Mouse (Mus musculus) CH12.LX (cell line): Measurements from ENCODE around the gene Exosc8. TPM values are rescaled to one million over a fixed set of nuclear protein-coding genes. Genes with fewer than 3 reads are reported as not detected.

Experiments
- DNase-seq: peaks from one replicate; pipeline ENCODE4 v3.0.0-alpha.2; 2013; ENCODE audit errors: extremely low read depth
- H3K27ac ChIP-seq: 2 replicates; pipeline ENCODE4 v1.5.1; 2012; ENCODE audit warnings: low read depth, mild to moderate bottlenecking, control low read depth, moderate library complexity; ENCODE audit not compliant: insufficient read depth
- H3K27me3 ChIP-seq: replicated peaks from 2 replicates; pipeline ENCODE3; 2012; ENCODE audit warnings: inconsistent platforms
- H3K36me3 ChIP-seq, 2 experiments: replicated peaks in 1 of 2; 2 replicates each; pipeline versions ENCODE3 to v1.6.1; 2012; ENCODE audit warnings: inconsistent platforms in 1 of 2, low read length in 1 of 2, mild to moderate bottlenecking in 1 of 2, mixed read lengths in 1 of 2, moderate library complexity in 1 of 2; ENCODE audit not compliant: control insufficient read depth in 1 of 2, insufficient read depth in 1 of 2
- H3K4me1 ChIP-seq, 2 experiments: 2 replicates each; pipeline ENCODE4 v1.6.1; 2012; ENCODE audit warnings: inconsistent platforms in 1 of 2, moderate library complexity in 1 of 2; ENCODE audit not compliant: insufficient read depth in 2 of 2, control insufficient read depth in 1 of 2
- H3K4me2 ChIP-seq: 2 replicates; pipeline ENCODE4 v1.6.1; 2012; ENCODE audit warnings: low read depth, mild to moderate bottlenecking, control low read depth; ENCODE audit not compliant: poor library complexity, insufficient read depth, severe bottlenecking
- H3K4me3 ChIP-seq, 3 experiments: fragments of 150-350 bp in 1 of 3; sonication (generic) in 1 of 3; replicated peaks in 1 of 3; 2 replicates each; pipeline versions ENCODE3 to v1.5.1; 2011 to 2012; ENCODE audit warnings: low read depth in 2 of 3, low read length in 2 of 3, mild to moderate bottlenecking in 2 of 3, moderate library complexity in 2 of 3, control low read depth in 1 of 3, improper control_type of control experiment in 1 of 3, inconsistent platforms in 1 of 3, mixed read lengths in 1 of 3; ENCODE audit not compliant: poor library complexity in 1 of 3
- H3K79me2 ChIP-seq: replicated peaks from 2 replicates; pipeline ENCODE4 v1.6.1; 2012; ENCODE audit warnings: mild to moderate bottlenecking, moderate library complexity; ENCODE audit not compliant: control insufficient read depth, poor library complexity, insufficient read depth, severe bottlenecking; ENCODE audit errors: extremely low read depth
- H3K9ac ChIP-seq: 2 replicates; pipeline ENCODE4 v1.6.1; 2012; ENCODE audit warnings: low read depth, mild to moderate bottlenecking, control low read depth, moderate library complexity; ENCODE audit not compliant: insufficient read depth
- H3K9me3 ChIP-seq: replicated peaks from 2 replicates; pipeline ENCODE3; 2012; ENCODE audit warnings: low read length, inconsistent platforms, mixed read lengths
- BHLHE40 ChIP-seq: IDR thresholded peaks from 2 replicates; pipeline ENCODE4 v1.6.1; 2011; ENCODE audit warnings: mild to moderate bottlenecking, low read depth, low read length, improper control_type of control experiment
- CHD1 ChIP-seq: IDR thresholded peaks from 2 replicates; pipeline ENCODE4 v1.6.1; 2012; ENCODE audit warnings: low read depth, low read length, improper control_type of control experiment, inconsistent platforms
- CTCF ChIP-seq, 2 experiments: IDR thresholded peaks in 1 of 2; conservative IDR thresholded peaks in 1 of 2; 2 replicates each; pipeline ENCODE4 v1.5.1; 2011 to 2012; ENCODE audit warnings: low read depth in 2 of 2, low read length in 2 of 2, improper control_type of control experiment in 1 of 2, inconsistent platforms in 1 of 2, mild to moderate bottlenecking in 1 of 2, moderate library complexity in 1 of 2
- ETS1 ChIP-seq: conservative IDR thresholded peaks from 2 replicates; pipeline ENCODE4 v1.6.1; 2012; ENCODE audit warnings: low read depth, mild to moderate bottlenecking, inconsistent platforms, low read length, improper control_type of control experiment, moderate library complexity
- GABPA ChIP-seq: IDR thresholded peaks from 2 replicates; pipeline ENCODE4 v1.6.1; 2012; ENCODE audit warnings: low read depth, low read length, improper control_type of control experiment, inconsistent platforms; ENCODE audit not compliant: insufficient replicate concordance
- IRF4 ChIP-seq: IDR thresholded peaks from 2 replicates; pipeline ENCODE4 v1.6.1; 2014; ENCODE audit warnings: low read depth, mild to moderate bottlenecking, inconsistent platforms, low read length, improper control_type of control experiment
- JUN ChIP-seq: IDR thresholded peaks from 2 replicates; pipeline ENCODE4 v1.6.1; 2011; ENCODE audit warnings: low read depth, mild to moderate bottlenecking, low read length, improper control_type of control experiment, moderate library complexity; ENCODE audit not compliant: insufficient read depth
- JUND ChIP-seq: conservative IDR thresholded peaks from 2 replicates; pipeline ENCODE4 v1.6.1; 2011; ENCODE audit warnings: low read depth, low read length, improper control_type of control experiment
- KAT2A ChIP-seq: IDR thresholded peaks from 2 replicates; pipeline ENCODE4 v1.6.1; 2012; ENCODE audit warnings: low read length, improper control_type of control experiment, inconsistent platforms; ENCODE audit not compliant: insufficient replicate concordance
- MAX ChIP-seq: IDR thresholded peaks from 2 replicates; pipeline ENCODE4 v1.6.1; 2011; ENCODE audit warnings: low read length, improper control_type of control experiment
- MXI1 ChIP-seq: IDR thresholded peaks from 2 replicates; pipeline ENCODE4 v1.6.1; 2011; ENCODE audit warnings: mild to moderate bottlenecking, low read depth, low read length, improper control_type of control experiment
- MYC ChIP-seq: IDR thresholded peaks from 2 replicates; pipeline ENCODE4 v1.6.1; 2011; ENCODE audit warnings: low read depth, mild to moderate bottlenecking, improper control_type of control experiment, low read length
- NRF1 ChIP-seq: IDR thresholded peaks from 2 replicates; pipeline ENCODE4 v1.6.1; 2014; ENCODE audit warnings: low read depth, mild to moderate bottlenecking, inconsistent platforms, low read length, improper control_type of control experiment, moderate library complexity
- PAX5 ChIP-seq: IDR thresholded peaks from 2 replicates; pipeline ENCODE4 v1.6.1; 2012; ENCODE audit warnings: low read length, inconsistent platforms, mixed read lengths
- POLR2AphosphoS2 ChIP-seq: IDR thresholded peaks from 2 replicates; pipeline ENCODE4 v1.6.1; 2011; ENCODE audit warnings: low read depth, low read length, improper control_type of control experiment
- RAD21 ChIP-seq: IDR thresholded peaks from 2 replicates; pipeline ENCODE4 v1.6.1; 2011; ENCODE audit warnings: low read depth, mild to moderate bottlenecking, low read length, improper control_type of control experiment, moderate library complexity
- RCOR1 ChIP-seq: conservative IDR thresholded peaks from 2 replicates; pipeline ENCODE4 v1.6.1; 2012; ENCODE audit warnings: low read depth, mild to moderate bottlenecking, inconsistent platforms, low read length, improper control_type of control experiment
- SIN3A ChIP-seq: IDR thresholded peaks from 2 replicates; pipeline ENCODE4 v1.6.1; 2012; ENCODE audit warnings: low read length, improper control_type of control experiment, inconsistent platforms
- TCF12 ChIP-seq: IDR thresholded peaks from 2 replicates; pipeline ENCODE4 v1.6.1; 2014; ENCODE audit warnings: low read depth, mild to moderate bottlenecking, inconsistent platforms, low read length, improper control_type of control experiment
- USF1 ChIP-seq: IDR thresholded peaks from 2 replicates; pipeline ENCODE4 v1.6.1; 2014; ENCODE audit warnings: low read depth, mild to moderate bottlenecking, inconsistent platforms, low read length, improper control_type of control experiment
- USF2 ChIP-seq: conservative IDR thresholded peaks from 2 replicates; pipeline ENCODE4 v1.6.1; 2011; ENCODE audit warnings: low read depth, low read length, improper control_type of control experiment
- ZKSCAN1 ChIP-seq: IDR thresholded peaks from 2 replicates; pipeline ENCODE4 v1.6.1; 2012; ENCODE audit warnings: low read depth, inconsistent platforms, low read length, improper control_type of control experiment, borderline replicate concordance
- ZNF384 ChIP-seq: IDR thresholded peaks from 2 replicates; pipeline ENCODE4 v1.6.1; 2012; ENCODE audit warnings: low read depth, low read length, improper control_type of control experiment, inconsistent platforms
- dilution Hi-C: fragments of 300-500 bp; cut with MboI; formaldehyde crosslinking; loops from 2 replicates; pipeline ENCODE4 v1.14.3; 2020; ENCODE audit warnings: low sequenced_read_pairs; ENCODE audit not compliant: extremely low pct_unique_long_range_greater_than_20kb, extremely low pct_ligation_motif_present
- in situ Hi-C: fragments of 300-500 bp; cut with MboI; formaldehyde crosslinking; loops from 3 replicates; pipeline ENCODE4 v1.14.3; 2019; ENCODE audit warnings: low sequenced_read_pairs, low pct_ligation_motif_present, low pct_unique_long_range_greater_than_20kb, mixed read lengths
- polyA plus RNA-seq: library from polyadenylated mRNA; unstranded; fragments of >175 nt; gene quantifications from 2 replicates; pipeline ENCODE4 v1.2.1, GENCODE M21; 2012; ENCODE audit warnings: low read depth; ENCODE audit not compliant: insufficient read length
- total RNA-seq, 2 experiments: library from RNA; depleted of rRNA; stranded (reverse); fragments of 300-350 nt in 1 of 2; fragments of >200 nt in 1 of 2; gene quantifications; 2 replicates each; pipeline ENCODE4 v1.2.3; 2012 to 2014

Exosc8 gene
- total and polyA plus RNA-seq, 3 experiments, result 102 to 238 (median 124) TPM

DNA sequence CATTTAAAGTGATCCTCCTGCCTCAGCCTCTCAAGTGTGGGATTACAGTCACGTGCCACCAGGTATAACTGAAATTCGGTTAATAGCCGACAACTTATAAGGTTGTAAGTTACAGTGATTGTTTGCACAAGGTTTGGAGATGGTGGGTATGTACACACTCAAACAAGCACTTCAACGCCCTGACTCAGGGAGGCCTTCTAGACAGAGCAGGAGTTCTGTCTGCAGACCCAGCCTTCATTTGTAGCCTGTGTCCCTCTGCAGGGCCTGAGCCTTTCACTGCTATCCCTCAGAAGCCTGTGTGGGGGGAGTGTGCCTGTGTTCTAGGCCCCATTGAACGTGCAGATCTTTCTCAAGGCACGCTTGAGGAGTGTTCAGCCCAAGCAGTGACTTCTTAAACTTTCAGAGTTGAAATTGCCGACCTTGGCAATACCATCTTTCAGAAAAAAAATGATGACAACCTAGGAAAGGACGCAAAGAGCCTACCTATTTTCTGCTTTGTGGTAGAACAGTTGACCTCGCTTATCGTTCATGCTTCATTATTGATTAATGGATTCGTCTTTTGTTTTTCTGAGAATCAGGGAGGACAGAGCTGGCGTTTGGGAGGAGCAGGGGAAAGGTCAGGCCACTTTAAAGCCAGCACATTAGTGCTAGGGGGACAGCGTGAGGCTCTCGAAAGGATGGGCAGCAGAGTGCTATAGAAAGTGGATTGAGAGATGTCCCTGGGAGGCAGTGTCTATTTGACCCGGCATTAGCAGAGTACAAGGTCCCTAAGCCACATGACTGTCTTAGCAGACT is 25.3 kb upstream of the Exosc8 start:
- Histone ChIP-seq H3K79me2 (no peaks in the 10 kb centered on the region), H3K36me3 (no peaks in the 10 kb centered on the region), H3K9ac (no peak overlapping the region), H3K4me1 (no peaks in the 10 kb centered on the region), H3K4me3 (no peak overlapping the region), H3K4me2 (no peak overlapping the region), H3K27ac (no peak overlapping the region), H3K27me3 (no peaks in the 10 kb centered on the region), H3K9me3 (peaks cover 2% of the 10 kb centered on the region)
- dilution Hi-C loops, result no loop called here
- no peak for DNase-seq
- in situ Hi-C loops, result no loop called here
- TF ChIP-seq MYC, result no peak
- TF ChIP-seq PAX5, result no peak
- TF ChIP-seq GABPA, result no peak
- TF ChIP-seq SIN3A, result no peak
- TF ChIP-seq RCOR1, result no peak
- TF ChIP-seq MAX, result no peak
- no peak for TF ChIP-seq NRF1
- no peak for TF ChIP-seq JUND
- TF ChIP-seq ZNF384, result no peak
- no peak for TF ChIP-seq RAD21
- no peak for TF ChIP-seq USF1
- TF ChIP-seq CTCF (conservative IDR thresholded peaks at IDR 0.05 in 1 of 2, IDR thresholded peaks at IDR 0.05 in 1 of 2; ENCODE audit: low read depth in 2 of 2, low read length in 2 of 2), result no peak
- no peak for TF ChIP-seq JUN
- no peak for TF ChIP-seq USF2
- no peak for TF ChIP-seq KAT2A
- no peak for TF ChIP-seq IRF4
- TF ChIP-seq CHD1, result no peak
- no peak for TF ChIP-seq POLR2AphosphoS2
- TF ChIP-seq BHLHE40, result no peak

DNA sequence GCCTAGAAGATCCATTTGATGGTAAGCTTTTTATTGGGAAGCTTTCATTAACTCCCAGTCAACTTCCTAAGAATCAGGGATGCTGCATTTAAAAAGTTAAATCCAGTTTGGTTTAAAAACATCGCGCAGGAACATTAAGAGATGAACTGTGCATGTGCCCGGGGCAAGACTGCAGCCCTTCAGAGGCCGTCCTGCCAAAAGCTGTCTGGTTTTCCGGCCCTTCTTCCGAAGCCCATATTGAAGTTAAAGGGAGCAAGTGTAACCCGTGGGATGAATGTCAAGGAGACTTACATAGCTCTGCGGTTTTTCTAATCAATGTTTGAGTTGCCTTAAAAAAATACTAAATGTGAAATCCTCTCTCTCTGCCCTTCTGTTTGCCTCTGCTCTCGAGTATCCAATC is 24.0 kb upstream of the Exosc8 start:
- peaks cover 6% of the 10 kb centered on the region for H3K9me3 ChIP-seq
- no peaks in the 10 kb centered on the region for H3K79me2 ChIP-seq
- H3K4me1 ChIP-seq, result peaks cover 0 to 3% of the 10 kb centered on the region in 2 experiments; a peak in 1 of 4 replicates
- in situ Hi-C loops (no loop called here), dilution Hi-C loops (no loop called here)
- H3K4me2 ChIP-seq, result no peak overlapping the region
- H3K36me3 ChIP-seq, result no peaks in the 10 kb centered on the region
- H3K4me3 ChIP-seq, result no peak overlapping the region
- no peaks in the 10 kb centered on the region for H3K27me3 ChIP-seq
- DNase-seq, result no peak
- no peak overlapping the region for H3K27ac ChIP-seq
- H3K9ac ChIP-seq, result no peak overlapping the region
- TF ChIP-seq CTCF (conservative IDR thresholded peaks at IDR 0.05 in 1 of 2, IDR thresholded peaks at IDR 0.05 in 1 of 2; ENCODE audit: low read depth in 2 of 2, low read length in 2 of 2) (no peak), PAX5 (no peak), USF1 (no peak), ZKSCAN1 (no peak), TCF12 (no peak), MXI1 (no peak), ETS1 (no peak), JUND (no peak)
